Mouse (Mus musculus): ENCODE results near the gene Dapl1.

Gene Dapl1

DNA sequence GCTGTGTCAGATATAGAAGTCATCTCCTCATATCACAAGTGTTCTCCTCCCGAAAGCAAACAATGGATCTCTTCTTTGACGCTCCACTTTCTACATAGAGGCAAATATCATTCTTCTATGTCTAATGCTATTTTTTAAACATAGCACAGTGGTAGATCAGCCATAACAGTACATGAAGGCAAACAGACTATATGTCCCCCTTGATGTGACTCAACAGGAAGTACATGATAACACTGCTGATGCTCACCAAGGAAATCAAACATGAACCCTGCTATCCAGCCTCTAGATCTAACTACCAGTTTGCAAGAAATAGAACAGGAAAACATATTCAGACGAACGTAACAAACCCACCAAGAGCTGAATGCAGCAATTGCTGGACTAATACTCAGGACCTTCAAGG lies 10.1 kb upstream of the Dapl1 start:
- DNase-seq: no peak

DNA sequence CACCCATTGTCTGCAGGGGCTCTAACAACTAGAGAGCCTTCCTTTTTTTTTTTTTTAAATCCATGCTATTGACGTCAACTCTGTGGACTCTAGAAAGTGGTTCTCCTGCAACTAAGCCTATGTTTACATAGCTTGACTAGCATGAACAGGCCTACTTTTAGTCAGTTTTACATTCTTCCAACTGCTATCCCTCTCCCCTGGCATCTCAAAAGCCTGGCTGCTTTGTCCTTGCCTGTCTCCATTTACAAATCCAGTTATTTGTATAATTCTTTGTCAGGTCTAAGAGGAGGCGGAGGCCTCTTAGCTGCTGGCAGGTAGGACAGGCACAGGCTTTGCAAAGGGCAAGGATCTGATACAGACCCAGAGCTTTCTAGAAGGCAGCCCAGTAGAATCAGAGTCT lies 627 bp downstream of the Dapl1 start:
- no peak for DNase-seq

DNA sequence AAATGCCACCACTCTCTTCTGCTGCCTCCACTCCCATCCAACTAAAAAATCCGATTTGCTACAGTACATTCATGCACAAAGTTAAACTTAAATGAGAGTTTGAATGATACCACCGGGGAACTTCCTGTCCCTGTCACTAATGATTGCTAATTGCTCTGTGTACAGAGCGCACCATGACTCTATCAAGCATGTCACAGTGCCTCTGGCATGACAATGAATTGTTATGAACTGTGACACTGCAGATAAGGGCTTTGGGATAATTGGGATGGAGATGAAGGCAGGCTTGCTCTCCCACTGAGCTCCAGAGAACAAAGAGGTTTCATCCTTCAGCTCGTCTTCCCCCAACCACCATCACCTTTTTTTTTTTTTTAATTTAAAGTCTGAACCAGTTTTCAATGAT lies 1.2 kb downstream of the Dapl1 start:
- DNase-seq: no peak

DNA sequence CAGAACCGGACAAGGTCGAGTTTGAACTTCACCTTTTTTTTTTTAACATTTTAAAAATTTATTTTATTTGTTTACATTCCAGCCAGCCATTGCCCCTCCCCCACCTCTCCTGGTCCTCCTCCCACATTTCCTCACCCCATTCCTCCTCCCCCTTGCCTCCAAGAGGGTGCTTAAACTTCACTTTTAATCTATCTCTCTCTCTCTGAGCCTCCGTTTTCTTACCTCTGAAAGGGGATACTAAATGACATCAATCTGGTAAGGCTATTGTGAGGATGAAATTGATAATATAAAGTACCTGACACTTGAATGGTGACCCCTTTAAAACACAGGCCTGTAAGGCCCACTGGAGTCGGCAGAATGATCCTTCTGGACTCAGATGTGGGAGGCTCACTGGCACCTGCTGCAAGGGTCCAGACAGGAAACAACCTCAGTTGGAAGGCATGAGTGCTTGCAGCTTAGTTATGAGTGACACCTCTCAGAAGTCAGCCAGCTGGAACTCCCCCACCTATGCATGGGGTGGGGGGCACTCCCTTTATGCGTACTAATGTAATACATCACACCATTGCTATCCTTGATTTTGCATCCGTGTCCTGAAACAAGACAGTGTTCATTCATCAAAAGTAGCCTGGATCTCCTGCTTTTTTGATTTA lies 1.9 kb downstream of the Dapl1 start:
- no peak for DNase-seq

DNA sequence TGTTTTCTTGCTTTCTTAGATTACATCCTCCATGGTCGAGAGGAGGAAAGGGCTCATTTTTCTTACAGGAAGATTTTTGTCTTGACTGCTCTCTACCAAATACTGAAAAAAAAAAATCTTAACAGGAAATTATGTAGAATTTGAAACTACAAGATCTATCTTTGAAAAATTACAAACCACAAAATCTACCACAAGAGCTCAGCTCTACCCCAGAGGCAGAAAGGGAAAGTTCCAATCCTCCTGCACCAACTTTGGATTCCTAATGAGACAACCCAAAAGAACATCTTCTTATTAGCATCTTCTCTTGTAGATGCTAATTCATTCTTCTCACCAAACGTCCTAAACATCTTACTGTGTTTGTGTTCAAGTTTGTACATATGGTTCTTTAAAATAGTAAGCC lies 3.8 kb downstream of the Dapl1 start:
- no peak for DNase-seq

DNA sequence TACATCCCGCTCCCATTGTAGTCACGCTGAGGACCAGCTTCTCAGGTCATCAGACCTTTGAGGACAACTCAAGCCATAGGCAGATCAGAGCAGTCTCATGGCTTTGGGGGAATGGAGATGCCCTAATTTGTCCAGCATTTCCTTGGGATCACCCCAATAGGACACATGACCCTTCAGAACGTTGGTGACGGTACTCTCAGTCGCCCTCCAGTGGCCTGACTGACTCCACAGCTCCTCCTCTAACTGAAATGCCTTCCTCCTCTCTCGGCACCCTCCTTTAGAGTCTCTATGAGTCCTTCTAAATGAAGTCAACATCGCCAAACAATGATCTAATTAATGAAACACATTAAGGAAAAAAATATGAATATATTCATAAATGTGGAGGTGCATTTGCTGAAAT lies 5.9 kb downstream of the Dapl1 start:
- DNase-seq: no peak

DNA sequence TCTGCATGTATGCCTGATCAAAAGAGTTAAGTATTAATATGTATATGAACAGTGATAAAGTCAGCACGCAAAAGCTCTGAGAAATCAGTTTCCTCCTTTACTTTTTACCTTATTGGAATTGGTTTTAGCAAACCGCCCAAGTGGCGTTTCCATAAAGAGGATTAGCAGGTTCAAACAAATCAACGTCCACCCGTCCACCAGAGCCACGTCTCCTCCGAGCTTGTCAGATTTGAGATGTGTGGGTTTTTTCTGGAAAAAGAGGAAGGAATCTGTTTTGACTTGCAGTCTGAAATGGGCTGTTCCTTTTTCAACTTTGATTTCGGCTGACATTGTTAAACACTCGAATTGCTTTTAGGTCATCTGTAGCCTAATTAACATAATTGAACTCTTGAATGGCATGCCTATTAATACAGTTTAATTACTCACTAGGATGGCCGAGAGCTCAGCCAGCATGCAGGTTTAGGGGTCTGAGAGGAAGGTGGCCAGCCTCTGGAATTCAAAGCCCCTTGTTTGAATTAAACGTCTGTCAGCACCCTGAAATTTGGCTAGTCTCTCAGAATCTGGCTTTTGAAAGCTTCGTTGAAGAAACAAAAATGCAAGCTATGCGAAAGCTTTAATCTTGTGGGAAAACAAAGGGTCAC lies 9.1 kb downstream of the Dapl1 start:
- no peak for DNase-seq

- no peak for DNase-seq
Observed at GRCm38 (mm10) chr2:59499146-59499545, 14.7 kb downstream of the Dapl1 start.

DNA sequence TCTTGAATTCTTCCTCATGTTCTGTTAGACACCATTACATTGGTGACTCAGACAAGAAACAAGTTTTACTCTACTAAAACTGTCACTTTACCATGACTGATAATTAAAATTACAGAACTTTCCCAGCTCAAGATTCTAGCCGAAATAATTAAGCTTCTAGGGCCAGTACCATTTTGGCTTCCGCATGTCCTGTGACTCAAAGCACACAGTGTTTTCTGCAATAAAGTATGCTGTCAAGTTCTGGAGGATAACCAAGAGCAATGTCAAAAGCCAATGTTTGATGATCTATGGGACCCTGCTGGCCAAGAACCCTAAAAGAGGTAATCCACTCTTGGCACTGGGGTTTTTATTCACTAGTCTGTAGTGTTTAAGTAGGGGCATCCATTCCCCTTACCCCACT lies 15.3 kb downstream of the Dapl1 start:
- DNase-seq: no peak

GRCm38 (mm10) chr2:59509061-59509460 lies 24.6 kb downstream of the Dapl1 start:
- no peak for DNase-seq

DNA sequence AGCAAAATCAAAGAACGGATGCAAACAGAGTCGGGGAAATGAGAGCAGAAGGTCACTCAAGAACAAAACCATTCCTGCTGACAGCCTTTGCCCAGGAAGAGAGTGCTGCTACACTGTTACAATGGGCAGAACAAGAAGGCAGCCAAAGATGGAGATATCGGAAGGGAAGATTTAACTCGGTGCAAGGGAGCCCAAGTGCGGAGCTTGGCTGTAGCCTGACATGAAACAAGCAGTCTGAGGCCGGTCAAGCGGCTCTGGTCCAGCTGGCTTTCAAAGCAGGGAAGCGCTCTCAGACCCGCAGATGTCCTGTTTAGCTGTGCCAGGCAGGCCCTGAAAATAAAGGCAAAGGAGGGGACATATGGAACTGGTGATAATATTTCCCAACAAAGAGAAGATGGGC lies 26.0 kb downstream of the Dapl1 start:
- DNase-seq: no peak

DNA sequence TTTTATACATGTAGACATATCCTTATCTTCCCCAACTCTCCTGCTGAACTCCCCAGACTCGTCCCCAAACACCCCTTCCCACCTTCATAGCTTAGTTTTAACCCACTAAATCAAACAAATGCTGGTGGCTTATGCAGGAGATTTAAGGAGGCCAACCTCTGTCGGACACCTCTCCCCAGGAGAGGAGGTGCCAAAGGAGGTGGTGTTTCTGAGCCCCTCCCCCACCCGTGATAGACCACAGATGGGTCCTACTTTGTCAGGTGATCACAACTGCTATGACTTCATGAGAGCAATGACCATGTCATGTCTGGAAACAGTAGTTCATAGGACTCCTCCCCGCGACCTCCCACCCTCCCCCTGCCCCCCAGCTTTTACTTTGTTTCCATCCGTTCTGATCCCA lies 26.4 kb downstream of the Dapl1 start:
- DNase-seq: no peak

- DNase-seq: no peak
Observed at GRCm38 (mm10) chr2:59520663-59521062, 36.2 kb downstream of the Dapl1 start.

GRCm38 (mm10) chr2:59522079-59522684 lies 37.7 kb downstream of the Dapl1 start:
- DNase-seq: peak; percentile 53 to 70

DNA sequence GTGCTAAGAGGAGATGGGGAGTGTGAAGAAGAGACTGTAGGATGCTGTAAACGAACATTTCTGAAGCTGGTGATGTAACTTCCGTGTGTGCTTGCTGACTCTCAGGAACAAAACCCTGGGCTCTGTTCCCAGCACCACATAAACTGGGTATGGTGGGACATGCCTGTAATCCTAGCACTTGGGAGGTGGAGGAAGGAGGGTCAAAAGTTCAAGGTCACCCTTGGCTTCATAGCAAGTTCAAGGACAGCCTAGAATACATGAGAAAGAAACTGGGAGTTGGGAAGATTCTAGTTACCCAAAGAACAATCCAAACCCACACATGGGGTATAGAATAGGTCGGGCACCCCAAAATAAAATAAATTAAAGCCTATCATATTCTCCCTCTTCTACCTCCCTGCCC lies 39.1 kb downstream of the Dapl1 start:
- DNase-seq: no peak

DNA sequence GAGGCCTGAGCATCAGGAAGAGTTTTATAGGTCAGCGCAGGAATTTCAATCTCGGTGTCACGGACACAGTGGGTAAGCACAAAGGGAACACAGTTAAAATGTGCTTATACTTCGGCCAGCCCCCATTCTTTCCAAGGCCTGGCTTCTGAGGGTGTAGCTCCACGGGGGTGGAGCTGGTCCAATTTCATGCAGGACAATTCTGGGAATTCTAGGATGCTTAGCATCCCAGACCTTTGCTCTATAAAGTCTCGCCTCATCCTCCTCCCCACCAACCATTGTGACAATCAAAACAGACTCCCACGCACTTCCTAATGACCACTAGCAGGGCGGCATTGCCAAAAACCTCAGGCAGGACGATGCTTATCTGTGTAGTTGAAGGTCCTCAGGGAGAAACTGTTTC lies 42.4 kb downstream of the Dapl1 start:
- no peak for DNase-seq

- DNase-seq: peak; percentile 49 to 58
Observed at GRCm38 (mm10) chr2:59529574-59530080, 45.2 kb downstream of the Dapl1 start.

DNA sequence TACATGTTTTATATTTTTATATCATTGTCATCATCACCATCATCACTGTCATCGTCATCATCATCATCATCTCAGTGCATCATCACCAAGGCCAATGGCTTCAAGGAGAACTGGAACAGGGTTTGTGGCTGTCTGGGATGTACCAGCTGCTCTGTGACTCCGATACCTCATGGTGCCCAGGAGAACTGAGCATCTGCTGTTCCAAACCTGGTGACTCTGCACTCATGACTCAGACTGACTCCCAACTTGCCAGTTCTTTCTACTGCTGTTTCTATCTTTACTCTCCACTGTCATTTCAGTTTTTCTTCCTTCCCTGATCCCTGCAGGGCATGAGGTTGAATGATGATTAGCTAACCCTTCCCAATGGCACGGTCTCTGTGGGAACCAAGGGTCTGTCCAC lies 46.4 kb downstream of the Dapl1 start:
- DNase-seq: no peak

GRCm38 (mm10) chr2:59532999-59533398 lies 48.5 kb downstream of the Dapl1 start:
- DNase-seq: no peak

GRCm38 (mm10) chr2:59533504-59533903 lies 49.1 kb downstream of the Dapl1 start:
- no peak for DNase-seq

DNA sequence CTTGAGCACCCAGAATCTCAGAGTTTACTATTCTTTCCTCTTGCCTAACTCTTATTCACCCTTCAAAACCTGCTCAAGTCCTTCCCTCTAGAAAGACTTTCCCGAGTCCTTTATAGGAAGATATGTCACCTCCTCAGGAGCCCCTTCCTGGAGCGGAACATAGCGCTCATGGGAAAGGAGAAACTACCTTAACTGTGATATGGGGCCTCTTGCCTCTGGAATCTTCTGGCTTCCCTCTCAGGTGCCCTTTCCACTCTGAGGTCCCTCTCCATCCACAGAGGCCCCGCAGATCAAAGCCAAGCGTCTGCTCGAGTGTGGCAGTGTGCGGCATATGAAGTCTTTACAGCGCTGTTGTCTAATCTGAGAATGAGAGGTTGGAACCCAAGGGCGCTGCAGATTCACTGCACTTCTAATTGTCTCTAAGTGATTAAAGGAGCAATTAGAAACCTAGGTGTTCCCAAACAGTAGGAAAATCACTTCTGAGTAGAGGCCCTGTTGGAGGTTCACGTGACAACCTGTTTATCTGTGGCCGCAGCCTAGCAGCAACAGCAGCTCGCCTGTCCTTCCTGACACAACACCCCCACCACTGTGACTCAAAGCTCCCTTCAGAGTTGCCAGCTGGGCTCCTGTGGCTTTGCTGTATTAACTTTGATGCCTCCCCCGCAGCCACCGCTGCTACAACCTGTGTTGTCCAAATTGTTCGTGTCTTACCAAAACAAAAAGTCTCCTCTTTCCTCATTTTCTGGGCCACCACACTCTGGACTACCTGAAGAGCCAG lies 49.7 kb downstream of the Dapl1 start:
- no peak for DNase-seq

GRCm38 (mm10) chr2:59536958-59537357 lies 52.5 kb downstream of the Dapl1 start:
- no peak for DNase-seq

- DNase-seq: no peak
Observed at GRCm38 (mm10) chr2:59538031-59538430, 53.6 kb downstream of the Dapl1 start.

DNA sequence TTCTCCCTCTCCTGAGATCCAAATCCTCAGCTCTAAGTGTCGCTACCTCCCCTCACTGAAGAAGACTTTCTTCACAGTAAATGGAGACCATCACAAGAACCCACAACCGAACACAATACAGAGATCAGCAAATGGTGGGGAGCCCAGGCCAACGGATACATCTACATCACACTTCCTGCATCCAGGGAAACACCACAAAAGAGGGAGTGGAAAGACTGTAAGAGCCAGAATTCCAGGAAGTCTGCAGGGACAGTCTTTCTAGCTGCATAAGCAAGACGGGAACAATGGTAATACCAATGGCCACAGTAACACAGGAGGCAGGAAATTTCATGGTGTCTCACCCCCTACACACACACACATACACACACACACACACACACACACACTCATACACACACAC lies 55.3 kb downstream of the Dapl1 start:
- DNase-seq: no peak

Measured in kidney, adult 8-10 months (tissue).